Mouse (Mus musculus) heart, adult 2 months (tissue): ENCODE results near the gene Ifitm2.

Experiments
- CTCF ChIP-seq: fragments of 200-600 bp; IDR thresholded peaks from 2 replicates; pipeline ENCODE4 v1.8.1; 2022; ENCODE audit warnings: antibody characterized with exemption, mild to moderate bottlenecking, moderate library complexity
- EP300 ChIP-seq: fragments of 200-500 bp; IDR thresholded peaks from 2 replicates; pipeline ENCODE4 v1.6.1; 2011; ENCODE audit warnings: low read depth, low read length, control low read depth; ENCODE audit not compliant: insufficient read depth
- POLR2A ChIP-seq: fragments of 200-500 bp; IDR thresholded peaks from 2 replicates; pipeline ENCODE4 v1.6.1; 2011; ENCODE audit warnings: mild to moderate bottlenecking, low read depth, low read length, control low read depth; ENCODE audit not compliant: insufficient read depth

DNA sequence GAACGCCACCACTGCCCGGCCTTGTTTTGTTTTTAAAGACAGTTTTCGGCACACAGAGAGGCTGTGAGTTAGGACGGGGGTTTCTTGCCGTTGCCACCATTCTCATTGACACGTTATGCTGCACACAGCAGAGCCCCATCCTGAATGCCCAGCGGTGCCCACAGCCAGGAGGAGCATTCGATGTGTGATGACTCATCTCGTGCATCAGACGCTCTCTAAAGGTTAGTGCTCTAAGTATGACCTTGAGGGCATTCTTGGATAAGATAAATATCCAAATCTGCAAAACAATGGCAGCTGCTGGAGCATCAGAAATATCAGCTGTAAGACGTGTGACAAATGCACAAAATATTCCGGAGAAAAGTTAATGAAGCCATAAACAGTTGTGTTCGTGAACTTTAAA is 48.7 kb downstream of the Ifitm2 start:
- TF ChIP-seq POLR2A = no peak
- no peak for TF ChIP-seq CTCF
- TF ChIP-seq EP300 = no peak
